Mouse (Mus musculus): ENCODE data around the gene Tenm3.

- TF ChIP-seq USF1 (IDR thresholded peaks at IDR 0.05; ENCODE audit: low read depth): no peak
- TF ChIP-seq CTCF (IDR thresholded peaks at IDR 0.05; ENCODE audit: control insufficient read depth, insufficient read depth, insufficient read length): no peak
- TF ChIP-seq MYOG (IDR thresholded peaks at IDR 0.05; ENCODE audit: control insufficient read depth, extremely low read depth, insufficient read length): no peak
- no peak for TF ChIP-seq FOSL1 (IDR thresholded peaks at IDR 0.05; ENCODE audit: insufficient read depth, low read length, poor library complexity, severe bottlenecking)
- TF ChIP-seq MAX (IDR thresholded peaks at IDR 0.05): no peak
- TF ChIP-seq MYOD1 (IDR thresholded peaks at IDR 0.05; ENCODE audit: control insufficient read depth, insufficient read length, low read depth): no peak
Measured at GRCm38 (mm10) chr8:48690665-48691395, 152.9 kb downstream of the Tenm3 start.
